Mouse (Mus musculus) G1E (cell line): ENCODE measurements around the gene Mrln. TPM values are rescaled to one million over a fixed set of nuclear protein-coding genes. Genes with fewer than 3 reads are reported as not detected.

ENCODE experiments used
- ATAC-seq: 2 replicates; pipeline ENCODE4 v1.8.0; 2016; ENCODE audit warnings: mild to moderate bottlenecking; ENCODE audit not compliant: insufficient number of reproducible peaks, poor library complexity, low FRiP score, severe bottlenecking; ENCODE audit errors: extremely low read depth
- DNase-seq: peaks from one replicate; pipeline ENCODE4 v3.0.0; 2012; ENCODE audit warnings: low spot score
- H3K27me3 ChIP-seq: 2 replicates; pipeline ENCODE4 v1.6.1; 2012; ENCODE audit warnings: mild to moderate bottlenecking, low read length, inconsistent platforms; ENCODE audit not compliant: insufficient read depth
- H3K36me3 ChIP-seq: replicated peaks from 2 replicates; pipeline ENCODE3; 2012; ENCODE audit warnings: mild to moderate bottlenecking, inconsistent platforms
- H3K4me1 ChIP-seq: 2 replicates; pipeline ENCODE4 v1.6.1; 2012; ENCODE audit warnings: low read depth, low read length, inconsistent platforms, mixed read lengths; ENCODE audit not compliant: insufficient read depth
- H3K4me3 ChIP-seq: 2 replicates; pipeline ENCODE4 v1.5.1; 2012; ENCODE audit warnings: low read depth, mild to moderate bottlenecking, inconsistent platforms, low read length, moderate library complexity, mixed read lengths
- H3K9me3 ChIP-seq: replicated peaks from 2 replicates; pipeline ENCODE4 v1.6.1; 2012; ENCODE audit warnings: inconsistent platforms
- CTCF ChIP-seq: IDR thresholded peaks from 2 replicates; pipeline ENCODE4 v1.5.1; 2012; ENCODE audit warnings: low read depth, low read length, inconsistent platforms, mixed read lengths
- GATA1 ChIP-seq: IDR thresholded peaks from 2 replicates; pipeline ENCODE4 v1.6.1; 2012; ENCODE audit warnings: borderline replicate concordance, low read length, inconsistent platforms, mixed read lengths
- GATA2 ChIP-seq: IDR thresholded peaks from 2 replicates; pipeline ENCODE4 v1.6.1; 2012; ENCODE audit warnings: low read depth, low read length, inconsistent platforms, borderline replicate concordance
- POLR2AphosphoS5 ChIP-seq: IDR thresholded peaks from 2 replicates; pipeline ENCODE4 v1.6.1; 2012; ENCODE audit warnings: low read depth, low read length, inconsistent platforms; ENCODE audit not compliant: insufficient replicate concordance
- TAL1 ChIP-seq: conservative IDR thresholded peaks from 2 replicates; pipeline ENCODE4 v1.6.1; 2012; ENCODE audit warnings: low read depth, low read length, inconsistent platforms, mixed read lengths
- polyA plus RNA-seq: library from polyadenylated mRNA; stranded (reverse); fragments of >175 nt; gene quantifications from 2 replicates; pipeline ENCODE4 v1.2.3, GENCODE M21; 2012
- total RNA-seq, 2 experiments: library from RNA; stranded (forward) in 1 of 2; stranded (reverse) in 1 of 2; fragments of 200-1000 nt in 1 of 2; fragments of >200 nt in 1 of 2; fragmentation: Nextera tagmentation in 1 of 2; gene quantifications; 2 replicates each; pipeline ENCODE4 v1.2.3; 2014 to 2017

Gene Mrln
- not detected in 2 replicates for total RNA-seq (2014; fragmentation: Nextera tagmentation)
- 0.64 and 1.7 TPM in 2 replicates for total RNA-seq (2017)
- not detected in 2 replicates for polyA plus RNA-seq

DNA sequence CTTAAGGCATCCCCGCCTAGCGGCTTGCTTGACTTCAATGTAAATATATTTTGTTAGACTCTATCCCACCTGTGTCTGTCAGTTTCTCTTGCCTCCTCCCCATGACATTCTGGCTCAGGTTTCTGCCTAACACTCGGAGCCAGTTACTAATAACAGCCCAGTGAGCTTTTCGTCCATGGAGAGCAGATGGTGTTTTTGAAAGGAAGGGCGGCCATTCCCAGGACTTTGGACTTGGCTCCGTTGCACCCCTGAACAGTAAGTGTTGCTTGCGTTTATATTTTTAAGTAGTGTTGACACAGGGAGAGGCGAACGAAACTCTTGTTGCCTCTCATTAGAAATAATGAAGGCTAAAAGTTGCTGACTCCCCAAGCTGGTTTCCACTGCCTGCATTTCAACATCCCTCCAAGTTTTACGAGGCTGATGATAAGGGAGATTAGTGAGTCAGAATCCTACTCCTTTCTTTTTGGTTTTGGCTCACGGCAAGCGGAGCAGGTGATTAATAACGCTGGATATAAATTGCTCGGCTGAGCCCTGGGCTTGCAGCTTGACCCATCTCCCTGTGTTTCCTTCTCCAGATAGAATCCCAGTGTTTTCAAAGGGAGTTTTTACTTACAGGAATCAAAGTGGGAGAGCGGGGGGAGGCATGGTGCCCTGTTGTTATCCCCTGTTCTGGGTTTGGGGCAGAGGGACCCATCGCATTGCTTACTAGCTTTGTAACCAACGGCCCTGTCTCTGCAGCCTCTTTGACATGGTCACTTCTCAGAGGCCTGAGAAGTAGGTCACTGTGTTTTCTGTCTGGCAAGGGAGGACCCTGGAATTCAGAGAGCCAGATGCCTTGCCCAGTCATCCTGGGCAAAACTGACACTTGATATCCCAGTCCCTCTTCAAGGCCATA, at the start of gene Mrln:
Gene Mrln, plus strand, starts transcription at position 160 of the 895 bp plus-strand sequence.
- Histone ChIP-seq H3K36me3 (no peaks in the 10 kb centered on the region), H3K4me1 (no peaks in the 10 kb centered on the region), H3K4me3 (no peak within 1 kb of the TSS), H3K27me3 (no peaks in the 10 kb centered on the region), H3K9me3 (peaks cover 14% of the 10 kb centered on the region)
- DNase-seq, result no peak
- ATAC-seq, result no peak
- no peak for TF ChIP-seq POLR2AphosphoS5
- TF ChIP-seq CTCF, result no peak
- no peak for TF ChIP-seq GATA1
- TF ChIP-seq TAL1, result no peak
- no peak for TF ChIP-seq GATA2

GRCm38 (mm10) chr10:70156431-70157165, 47.9 kb upstream of the Mrln start:
- Histone ChIP-seq H3K9me3 (no peaks in the 10 kb centered on the region), H3K4me3 (no peak overlapping the region), H3K27me3 (no peaks in the 10 kb centered on the region), H3K36me3 (peaks cover 97% of the 10 kb centered on the region), H3K4me1 (no peaks in the 10 kb centered on the region)
- ATAC-seq (no peak), DNase-seq (no peak)
- TF ChIP-seq GATA1, result no peak
- peak; percentile 47; the same call in 1 of the 2 replicates for TF ChIP-seq CTCF

- H3K4me3 ChIP-seq, result no peak overlapping the region
- H3K9me3 ChIP-seq, result no peaks in the 10 kb centered on the region
- DNase-seq, result no peak
- H3K36me3 ChIP-seq, result peaks cover 94% of the 10 kb centered on the region
- no peak for TF ChIP-seq GATA2
- no peaks in the 10 kb centered on the region for H3K27me3 ChIP-seq
- H3K4me1 ChIP-seq, result no peaks in the 10 kb centered on the region
- no peak for ATAC-seq
Observed at GRCm38 (mm10) chr10:70159651-70160320, 44.7 kb upstream of the Mrln start.

- no peak for DNase-seq
- H3K9me3 ChIP-seq, result no peaks in the 10 kb centered on the region
- no peak overlapping the region for H3K4me3 ChIP-seq
- H3K4me1 ChIP-seq, result no peaks in the 10 kb centered on the region
- TF ChIP-seq CTCF (no peak), GATA1 (no peak), GATA2 (no peak), TAL1 (no peak), POLR2AphosphoS5 (no peak)
- no peaks in the 10 kb centered on the region for H3K27me3 ChIP-seq
- no peak for ATAC-seq
- H3K36me3 ChIP-seq, result peaks cover 94% of the 10 kb centered on the region
Observed at GRCm38 (mm10) chr10:70160811-70161210, 43.7 kb upstream of the Mrln start.

DNA sequence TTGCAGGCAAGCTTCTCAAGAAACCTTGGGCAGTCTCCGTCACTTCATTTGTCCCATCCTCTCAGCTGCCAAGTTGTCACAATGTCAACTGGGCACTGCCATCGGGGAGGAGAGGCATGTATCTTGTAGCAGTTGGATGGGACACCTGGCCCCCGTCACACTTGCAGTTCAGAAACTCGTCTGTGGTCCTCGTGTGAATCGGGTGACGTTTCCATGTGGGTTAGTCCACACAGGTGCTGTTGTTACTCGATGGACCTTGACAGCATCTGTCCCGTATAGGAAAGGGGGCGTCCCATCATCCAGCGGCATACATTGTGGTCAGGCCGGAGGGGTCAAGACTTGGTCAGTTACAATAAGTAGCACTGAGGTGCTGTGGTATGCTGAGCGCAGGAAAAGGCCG, 43.0 kb upstream of the Mrln start:
- no peaks in the 10 kb centered on the region for H3K4me1 ChIP-seq
- no peaks in the 10 kb centered on the region for H3K27me3 ChIP-seq
- ATAC-seq (no peak), DNase-seq (no peak)
- no peak overlapping the region for H3K4me3 ChIP-seq
- H3K36me3 ChIP-seq, result peaks cover 94% of the 10 kb centered on the region
- no peaks in the 10 kb centered on the region for H3K9me3 ChIP-seq
- TF ChIP-seq GATA2 (no peak), POLR2AphosphoS5 (no peak), CTCF (no peak), GATA1 (no peak), TAL1 (no peak)

GRCm38 (mm10) chr10:70163681-70164080, 40.8 kb upstream of the Mrln start:
- DNase-seq (no peak), ATAC-seq (no peak)
- Histone ChIP-seq H3K36me3 (peaks cover 94% of the 10 kb centered on the region), H3K4me1 (no peaks in the 10 kb centered on the region), H3K27me3 (no peaks in the 10 kb centered on the region), H3K4me3 (no peak overlapping the region), H3K9me3 (no peaks in the 10 kb centered on the region)
- TF ChIP-seq GATA1 (no peak), CTCF (no peak), POLR2AphosphoS5 (no peak), GATA2 (no peak), TAL1 (no peak)
